In genomic region chr5:131537831-131538310, GRCm38 (mm10) we compare ENCODE assay signal across 9 mouse cellular contexts.
DNase-seq lines count a peak whose midpoint lies in the region; ATAC-seq and TF ChIP-seq lines count a peak whose summit lies in the region.
"Had no signal": no experiment of that assay in that cellular context is flagged by ENCODE, and none has a peak within 500 bp of the region (broad histone marks: within the 10 kb centered on the region; RNA-seq: fewer than 3 reads in every experiment).

No protein-coding gene starts in this region.

- H3K36me3 ChIP-seq in intestine, embryonic 15.5 days: no peaks in the 10 kb centered on the region
- H3K36me3 ChIP-seq in liver, embryonic 15.5 days (replicated peaks): no peaks in the 10 kb centered on the region

- under 1% methylated on average over 47 of the region's 48 CpGs for WGBS in intestine, embryonic 15.5 days
- under 1% methylated on average over 34 of the region's 48 CpGs for WGBS in liver, embryonic 15.5 days (ENCODE audit: insufficient replicate concordance)

- peak; percentile 72 for ATAC-seq in intestine, embryonic 15.5 days
- peak; percentile 49 for ATAC-seq in liver, embryonic 15.5 days (ENCODE audit: insufficient read depth)

- intact Hi-C loops in gastrocnemius, adult 2 months (cut with DNase I): loop anchor here (2.0 to 10.0 kb wide), 6 partner anchors 39 to 577 kb away; no protein-coding TSS in a partner anchor

- peak overlapping the region; percentile 93 for H3K27ac ChIP-seq in gastrocnemius, adult 2 months
- peak overlapping the region; percentile 89 for H3K27ac ChIP-seq in intestine, embryonic 15.5 days
- H3K27ac ChIP-seq in liver, embryonic 15.5 days (replicated peaks): 0 out of 2 replicates have a peak overlapping the region, but pooled peaks have one; percentile 29
- H3K27ac ChIP-seq: macrophage had no signal

- peak overlapping the region; percentile 80 for H3K4me2 ChIP-seq in intestine, embryonic 15.5 days (replicated peaks)
- H3K4me2 ChIP-seq in liver, embryonic 15.5 days: peak overlapping the region; percentile 62

- H3K9me3 ChIP-seq in intestine, embryonic 15.5 days: no peaks in the 10 kb centered on the region
- no peaks in the 10 kb centered on the region for H3K9me3 ChIP-seq in liver, embryonic 15.5 days (replicated peaks)

- TF ChIP-seq CTCF in gastrocnemius, adult 2 months (IDR thresholded peaks at IDR 0.05): no peak

- DNase-seq in lung, adult 18-20 months: peak; percentile 10 to 17
- no peak for DNase-seq in lung, postnatal 25 days (ENCODE audit: low spot score)
- peak; percentile 69 to 77 for DNase-seq in cerebellum, postnatal 10 days
- DNase-seq in gastrocnemius, adult 2 months: peak; percentile 68
- peak; percentile 54 for DNase-seq in ovary, postnatal 36 days (ENCODE audit: low spot score)
- no peak for DNase-seq in spleen, postnatal 36 days (ENCODE audit: low spot score in 2 of 2)

- no peaks in the 10 kb centered on the region for H3K4me1 ChIP-seq in intestine, embryonic 15.5 days (replicated peaks)
- H3K4me1 ChIP-seq in liver, embryonic 15.5 days (replicated peaks): no peaks in the 10 kb centered on the region

- H3K4me3 ChIP-seq in gastrocnemius, adult 2 months: peak overlapping the region; percentile 94
- peak overlapping the region; percentile 70 for H3K4me3 ChIP-seq in intestine, embryonic 15.5 days (replicated peaks)
- H3K4me3 ChIP-seq in liver, embryonic 15.5 days (replicated peaks): peak overlapping the region; percentile 55

- H3K9ac ChIP-seq in intestine, embryonic 15.5 days: peak overlapping the region; percentile 82
- H3K9ac ChIP-seq in liver, embryonic 15.5 days: no peak overlapping the region

- H3K27me3 ChIP-seq in intestine, embryonic 15.5 days (replicated peaks): no peaks in the 10 kb centered on the region
- H3K27me3 ChIP-seq in liver, embryonic 15.5 days: peaks cover 42% of the 10 kb centered on the region

Comparison
In these comparisons a context has a peak if more than half of its experiments do, and no peak if none do; other contexts are left out.
1. DNase-seq: peak in lung, adult 18-20 months (2 of 2), cerebellum, postnatal 10 days (2 of 2), gastrocnemius, adult 2 months (single experiment) and ovary, postnatal 36 days (single experiment); none in lung, postnatal 25 days (single experiment) and spleen, postnatal 36 days (0 of 2).
2. H3K27ac ChIP-seq: peak in every context shown above with its lines; median percentile 93 in gastrocnemius, adult 2 months; 89 in intestine, embryonic 15.5 days; 29 in liver, embryonic 15.5 days.
3. Peak in every context shown above with its lines, with median percentiles within 50 percentile points of each other: H3K4me3 ChIP-seq.